Mouse (Mus musculus) kidney, postnatal 10 days (tissue): ENCODE measurements around the gene Sh3rf3.

Experiments used
- DNase-seq: peaks from one replicate; pipeline ENCODE4 v3.0.0; 2021; ENCODE audit warnings: mixed read lengths

Gene Sh3rf3

GRCm38 (mm10) chr10:59182306-59182705, 369.1 kb downstream of the Sh3rf3 start:
- no peak for DNase-seq
